Mouse (Mus musculus): ENCODE measurements around the gene Rnf150. TPM values are rescaled to one million over a fixed set of nuclear protein-coding genes. Genes with fewer than 3 reads are reported as not detected.

The Rnf150 gene
- total RNA-seq, 2 experiments from 2014 or later = 13.2 to 13.8 TPM

DNA sequence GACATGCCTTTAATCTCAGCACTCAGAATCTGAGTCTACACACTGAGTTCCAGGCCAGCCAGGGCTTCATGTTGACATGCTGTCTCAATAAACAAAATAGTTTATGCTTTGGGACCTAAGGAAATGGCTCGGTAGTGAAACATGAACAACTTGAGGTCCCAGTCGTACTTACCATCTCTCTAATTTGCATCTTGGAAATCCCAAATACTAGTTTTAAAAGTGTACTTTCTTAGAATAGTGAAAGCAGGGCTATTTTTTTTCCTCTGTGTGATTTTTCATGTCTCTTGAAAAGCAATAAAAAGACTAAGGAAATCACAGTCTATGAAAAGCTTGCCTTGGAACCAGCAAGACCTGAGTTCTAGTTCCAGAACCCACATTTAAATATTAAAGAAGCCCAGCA is 135.6 kb downstream of the Rnf150 start:
- intact Hi-C loops (cut with DNase I) = no loop called here
- DNase-seq = no peak

DNA sequence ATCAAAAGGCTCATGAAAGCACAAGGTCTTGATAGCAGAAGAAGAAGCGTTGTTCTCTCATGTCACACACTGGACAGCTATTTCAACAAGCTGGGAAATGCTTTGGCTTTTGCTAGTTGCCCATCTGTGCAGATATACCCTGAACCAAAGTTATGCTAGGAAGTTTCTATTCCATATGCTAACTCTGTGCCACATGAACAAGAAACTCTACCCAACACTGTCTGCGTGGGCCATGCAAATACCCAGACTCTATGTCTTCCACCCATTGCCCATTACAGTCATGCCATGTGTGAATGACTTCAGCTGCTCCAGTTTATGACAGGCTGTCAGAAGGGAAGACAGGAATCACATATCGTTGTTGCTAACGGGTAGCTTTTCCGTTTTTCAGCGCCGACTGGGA is 140.0 kb downstream of the Rnf150 start:
- no peak for DNase-seq
- intact Hi-C loops (cut with DNase I) = no loop called here

DNA sequence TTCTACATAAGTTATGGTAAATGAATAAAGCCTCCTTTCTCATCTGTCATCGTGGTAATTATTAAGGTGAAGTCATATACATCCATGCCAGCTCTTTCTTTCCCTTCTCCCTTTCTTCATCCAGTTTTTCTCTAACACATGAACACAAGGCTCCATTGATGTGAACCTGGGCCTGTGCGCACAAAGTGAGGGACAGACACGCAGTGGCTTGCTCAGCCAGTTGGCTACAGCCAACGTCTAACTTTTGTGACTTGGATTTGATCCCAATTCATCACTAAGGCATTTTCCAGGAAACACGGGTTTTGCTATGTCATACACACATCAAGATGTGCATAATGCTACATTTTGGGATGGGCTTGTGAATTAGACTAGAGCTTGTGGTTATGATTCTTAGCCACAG is 146.3 kb downstream of the Rnf150 start:
- no peak for DNase-seq
- intact Hi-C loops (cut with DNase I) = no loop called here

DNA sequence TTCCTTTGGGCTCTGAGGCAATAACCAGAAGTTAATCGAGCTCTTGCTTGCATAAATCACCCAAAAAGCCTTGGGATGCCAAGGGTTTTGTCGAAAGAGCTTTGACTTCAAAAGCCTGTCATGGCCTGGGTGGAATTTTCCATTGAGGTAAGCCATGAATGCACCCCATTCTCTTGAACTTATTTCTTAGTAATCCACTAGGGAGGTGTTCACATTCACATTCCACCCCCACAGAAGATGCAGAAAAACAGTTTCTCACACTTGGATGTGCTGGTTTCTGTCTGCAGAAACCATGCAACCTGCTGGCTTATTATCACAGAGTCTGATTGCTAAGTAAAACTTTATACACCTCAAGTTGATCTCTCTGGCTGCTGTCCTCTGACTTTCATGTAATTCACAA is 148.1 kb downstream of the Rnf150 start:
- intact Hi-C loops (cut with DNase I) = no loop called here

DNA sequence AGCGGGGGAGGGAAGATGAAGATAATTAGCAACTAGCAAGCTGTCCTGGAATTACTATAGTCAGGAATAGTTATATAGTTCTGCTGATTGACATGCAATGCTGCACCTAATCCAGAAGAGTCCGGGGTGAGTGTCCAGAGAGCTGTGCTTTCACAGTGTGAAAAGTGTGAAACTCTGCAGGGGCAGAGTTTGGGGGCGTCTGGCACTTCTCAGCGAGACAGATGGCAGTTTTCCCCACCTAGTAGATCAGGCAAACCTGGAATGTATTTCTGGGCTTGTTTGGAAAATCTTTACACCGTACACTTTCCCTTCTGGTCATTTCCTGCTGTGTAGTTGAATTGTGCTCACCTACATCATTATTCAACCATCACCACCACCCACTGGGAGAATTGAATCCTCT is 148.6 kb downstream of the Rnf150 start:
- DNase-seq = no peak
- intact Hi-C loops (cut with DNase I) = no loop called here

More for the DNA sequence above, 148.1 kb downstream of the Rnf150 start:
- no peak for DNase-seq

DNA sequence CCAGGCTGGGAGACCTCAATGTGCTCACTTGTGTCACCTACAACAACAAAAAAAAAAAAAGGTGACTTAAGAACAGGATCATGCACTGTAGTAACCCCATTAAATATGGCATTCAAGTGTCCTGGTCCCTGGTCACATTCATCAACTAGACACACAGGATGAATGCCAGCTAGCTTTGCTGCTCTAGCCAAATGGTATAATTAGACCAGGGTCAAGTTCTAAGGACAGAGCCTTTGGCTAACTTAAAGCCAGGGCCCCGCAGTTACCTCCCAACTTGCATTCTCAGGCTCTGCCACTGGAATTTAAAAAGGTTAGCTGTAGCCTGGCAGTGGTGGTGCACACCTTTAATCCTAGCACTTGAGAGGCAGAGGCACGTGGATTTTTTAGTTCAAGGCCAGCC is 165.1 kb downstream of the Rnf150 start:
- no peak for DNase-seq
- intact Hi-C loops (cut with DNase I) = no loop called here

DNA sequence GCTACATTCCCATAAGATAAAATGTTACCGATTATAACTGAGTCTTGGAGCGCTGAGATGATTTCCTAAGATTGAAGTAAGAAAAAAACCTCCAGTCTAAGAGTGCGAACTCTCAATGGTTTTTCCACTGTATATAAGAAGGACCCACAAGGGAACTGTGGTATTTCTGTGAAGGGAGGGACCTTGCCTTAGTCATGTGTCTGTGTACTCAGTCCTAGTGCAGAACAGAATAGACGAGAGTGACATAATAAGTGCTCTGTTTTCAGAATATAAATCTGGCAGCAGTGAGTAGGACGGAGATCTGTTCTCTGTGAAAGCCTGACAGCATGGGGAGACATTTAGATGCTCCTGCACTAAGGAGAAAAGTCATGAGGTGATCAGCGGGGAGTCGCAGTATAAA is 169.6 kb downstream of the Rnf150 start:
- intact Hi-C loops (cut with DNase I) = no loop called here
- no peak for DNase-seq

DNA sequence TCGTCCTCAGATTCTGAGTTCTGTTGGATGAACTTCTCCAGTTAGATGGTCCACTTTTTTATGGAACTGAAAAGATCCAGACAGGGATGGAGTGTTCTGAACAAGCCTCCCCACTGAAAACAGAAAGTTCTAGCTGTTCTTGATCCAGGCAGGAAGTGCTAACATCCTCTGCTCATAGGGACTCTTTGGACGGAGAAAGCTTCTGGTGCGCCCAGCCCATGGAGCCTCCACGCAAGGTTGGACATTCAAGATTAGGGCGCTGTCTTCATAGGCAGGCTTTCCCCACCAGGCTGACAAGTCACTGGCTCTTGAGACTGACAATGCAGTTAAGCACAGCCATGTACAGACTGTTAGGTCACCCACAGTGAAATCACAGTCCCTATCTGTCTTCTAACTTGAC is 172.0 kb downstream of the Rnf150 start:
- no peak for DNase-seq
- intact Hi-C loops (cut with DNase I) = no loop called here

DNA sequence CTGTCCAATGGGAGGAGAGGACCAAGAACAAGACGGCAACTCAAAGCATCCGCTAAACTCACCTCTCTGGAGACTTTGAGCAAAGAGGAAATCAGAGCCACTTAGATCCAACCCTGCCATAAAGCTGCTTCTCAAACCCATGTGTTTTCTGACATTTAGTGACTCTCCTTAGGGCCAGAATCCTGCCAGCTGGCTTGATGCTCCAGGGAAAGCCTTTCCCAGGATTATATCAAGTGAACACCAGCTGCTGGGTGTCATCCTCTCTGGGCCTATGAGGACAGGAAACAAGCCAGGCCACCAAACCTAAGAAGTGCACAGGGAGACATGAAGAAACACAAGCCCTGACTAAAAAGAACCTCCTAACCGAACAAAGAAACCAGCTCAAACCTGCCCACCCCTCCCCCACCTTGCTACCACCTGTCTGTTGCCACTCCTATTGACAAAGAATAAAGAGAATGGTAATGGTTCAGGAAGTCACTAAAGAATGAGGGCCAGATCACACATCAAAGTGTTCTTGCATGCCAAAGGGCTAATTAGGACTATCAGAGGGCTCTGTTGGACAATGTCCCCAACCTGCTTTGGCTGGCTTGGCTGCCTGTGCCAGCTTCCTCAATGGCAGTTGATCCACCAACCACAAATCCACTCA is 173.5 kb downstream of the Rnf150 start:
- DNase-seq = no peak
- intact Hi-C loops (cut with DNase I) = no loop called here

DNA sequence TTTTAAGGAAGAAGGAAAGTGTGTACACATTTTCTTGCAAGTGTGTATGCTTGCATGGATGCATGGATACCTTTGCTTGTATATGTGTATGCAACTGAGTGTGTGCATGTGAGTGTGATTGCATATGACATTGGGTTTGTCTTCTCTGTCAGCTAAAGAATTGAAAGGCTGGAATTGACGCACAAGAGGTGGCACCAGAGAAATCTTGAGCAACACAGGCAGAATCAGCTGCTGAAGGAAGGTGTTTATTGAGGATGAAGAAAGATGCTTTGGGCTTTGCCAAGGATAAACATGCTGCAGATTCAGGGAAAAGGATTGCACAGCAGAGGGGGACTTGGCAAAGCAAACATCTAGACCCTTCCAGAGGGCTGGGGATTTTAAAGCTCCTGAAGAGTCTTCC is 174.2 kb downstream of the Rnf150 start:
- intact Hi-C loops (cut with DNase I) = no loop called here
- DNase-seq = no peak

DNA sequence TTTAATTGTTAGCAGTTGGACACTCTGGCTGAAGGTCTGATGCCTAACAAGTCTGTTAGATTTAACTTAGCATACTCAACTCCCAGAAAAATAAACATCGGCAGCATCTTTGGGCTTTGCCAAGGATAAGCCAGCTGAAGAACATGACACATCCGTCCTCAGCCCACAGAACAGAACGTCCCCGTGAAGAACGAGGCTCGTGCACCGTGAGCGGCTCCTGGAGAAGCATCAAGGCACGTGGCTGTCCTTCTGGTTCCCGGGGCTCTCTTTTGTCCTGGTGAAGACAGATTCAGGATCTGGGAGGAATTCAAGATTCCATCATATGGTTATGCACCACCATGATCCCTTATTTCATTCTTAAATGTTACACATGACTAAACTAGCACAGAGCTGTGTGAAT is 175.4 kb downstream of the Rnf150 start:
- intact Hi-C loops (cut with DNase I) = no loop called here
- DNase-seq = peak in 1 of 2 experiments; percentile 33

DNA sequence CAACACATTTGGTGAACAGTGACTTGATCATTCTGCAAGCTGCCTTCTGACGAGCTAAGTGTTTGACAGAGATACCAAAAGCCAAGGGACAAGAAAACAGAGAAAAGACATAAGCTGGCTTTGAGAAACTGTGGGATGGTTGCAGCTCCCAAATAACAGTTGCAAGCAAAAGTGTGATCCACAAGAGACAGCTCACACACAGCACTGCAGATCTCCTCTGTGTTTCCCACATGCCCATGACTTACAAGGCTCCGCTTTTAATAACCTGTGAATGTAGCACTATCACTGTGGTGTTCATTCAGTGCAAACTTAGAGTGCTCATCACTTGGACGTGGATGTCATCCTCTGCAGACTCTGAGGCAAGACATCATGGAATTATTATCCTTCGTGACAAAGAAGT is 178.3 kb downstream of the Rnf150 start:
- intact Hi-C loops (cut with DNase I) = no loop called here
- DNase-seq = no peak

DNA sequence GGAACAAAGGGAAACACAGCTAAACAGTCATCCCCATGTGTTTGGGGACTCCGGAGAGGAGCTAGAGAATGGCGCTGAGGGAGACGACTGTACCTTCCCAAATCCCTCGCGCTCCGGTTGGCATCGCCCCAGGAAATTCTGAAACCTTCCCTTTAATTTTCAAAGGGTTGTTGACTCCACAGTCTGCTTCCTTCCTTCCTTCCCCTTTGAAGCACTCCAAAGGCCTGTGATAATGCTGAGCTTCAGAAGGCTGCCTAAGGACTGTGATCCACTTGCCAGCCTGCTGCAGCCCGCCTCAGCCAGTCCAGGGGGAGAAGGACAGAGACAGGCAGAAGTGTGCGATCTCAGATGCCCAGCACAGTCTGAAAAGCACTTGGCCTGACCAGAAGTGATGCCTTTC is 183.8 kb downstream of the Rnf150 start:
- intact Hi-C loops (cut with DNase I) = no loop called here
- no peak for DNase-seq

DNA sequence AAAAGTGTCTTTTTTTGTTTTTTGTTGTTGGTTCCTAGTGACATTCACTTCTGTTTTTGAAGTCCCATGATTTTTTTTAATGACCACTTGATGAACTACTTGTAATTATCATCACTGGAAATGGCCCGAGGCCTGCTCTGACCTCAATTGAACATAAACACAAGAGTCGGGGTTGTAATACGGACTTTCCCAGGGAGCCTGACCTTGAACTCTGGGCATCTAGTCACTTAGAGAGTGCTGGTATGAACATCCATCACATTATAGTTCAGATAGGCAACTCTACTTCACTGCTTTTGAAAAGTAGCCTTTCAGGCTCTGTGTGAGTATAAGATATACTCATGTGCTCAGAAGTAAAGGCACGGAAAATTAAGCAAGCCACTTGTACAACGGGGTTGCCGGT is 185.4 kb downstream of the Rnf150 start:
- intact Hi-C loops (cut with DNase I) = loop anchor here (2.0 kb wide), 1 partner anchor 40 kb away; no protein-coding TSS in a partner anchor
- no peak for DNase-seq

DNA sequence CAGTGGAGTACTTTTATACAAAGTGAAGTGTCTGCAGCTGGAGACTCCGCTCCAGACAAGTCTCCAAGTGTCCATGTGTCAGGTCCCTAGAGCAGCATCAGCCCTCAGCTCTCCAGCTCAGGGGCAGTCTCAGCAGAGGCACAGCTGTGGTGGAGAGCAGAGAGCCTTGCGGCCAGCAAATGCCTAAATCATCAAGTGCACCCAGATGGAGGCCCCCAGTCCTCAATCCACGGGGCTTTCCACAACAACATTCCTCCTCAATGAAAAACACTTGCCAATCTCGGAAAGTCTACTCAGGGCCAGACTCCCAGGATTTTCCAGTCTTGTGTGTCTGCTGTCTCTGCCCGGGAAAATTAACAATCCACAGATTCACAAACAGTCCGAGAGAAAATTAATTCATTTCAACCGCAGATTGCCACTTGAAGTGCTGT is 186.0 kb downstream of the Rnf150 start:
- DNase-seq = no peak
- intact Hi-C loops (cut with DNase I) = loop anchor here (1.0 to 2.0 kb wide), 2 partner anchors 40 to 186 kb away; partner anchors contain the start of gene Rnf150

DNA sequence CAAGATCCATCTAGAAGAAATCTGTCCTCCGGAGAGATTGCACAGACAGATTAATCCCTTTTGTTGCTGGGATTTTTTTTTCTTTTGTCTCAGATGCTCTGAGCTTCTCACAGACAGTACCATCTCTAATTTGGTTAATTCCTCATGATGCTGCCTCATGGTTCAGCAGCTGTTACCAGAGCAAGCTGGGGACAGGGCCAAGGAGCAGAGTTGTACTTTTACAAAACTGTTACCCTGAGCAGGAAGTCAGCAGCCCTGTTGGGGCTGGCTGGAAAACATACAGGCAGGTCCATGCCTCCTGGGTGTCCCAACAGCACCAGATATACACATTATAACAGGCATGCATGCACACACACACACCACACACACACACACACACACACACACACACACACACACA is 186.5 kb downstream of the Rnf150 start:
- DNase-seq = no peak

DNA sequence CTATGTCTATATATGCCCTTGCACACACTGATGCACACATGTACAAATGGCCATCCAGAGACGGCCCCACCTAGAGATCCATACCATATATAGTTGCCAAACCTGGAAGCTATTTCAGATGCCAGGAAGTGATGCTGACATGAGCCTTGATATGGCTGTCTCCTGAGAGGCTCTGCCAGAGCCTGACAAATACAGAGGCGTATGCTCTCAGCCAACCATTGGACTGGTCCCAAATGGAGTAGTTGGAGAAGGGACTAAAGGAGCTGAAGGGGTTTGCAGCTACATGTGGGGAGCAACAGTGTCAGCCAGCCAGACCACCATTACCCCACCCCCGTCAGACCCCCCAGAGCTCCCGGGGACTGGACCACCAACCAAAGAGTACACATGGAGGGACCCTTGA is 189.7 kb downstream of the Rnf150 start:
- intact Hi-C loops (cut with DNase I) = no loop called here
- no peak for DNase-seq

More for the DNA sequence above, 186.5 kb downstream of the Rnf150 start:
- intact Hi-C loops (cut with DNase I) = loop anchor here (1.0 to 2.0 kb wide), 2 partner anchors 39 to 186 kb away; partner anchors contain the start of gene Rnf150

DNA sequence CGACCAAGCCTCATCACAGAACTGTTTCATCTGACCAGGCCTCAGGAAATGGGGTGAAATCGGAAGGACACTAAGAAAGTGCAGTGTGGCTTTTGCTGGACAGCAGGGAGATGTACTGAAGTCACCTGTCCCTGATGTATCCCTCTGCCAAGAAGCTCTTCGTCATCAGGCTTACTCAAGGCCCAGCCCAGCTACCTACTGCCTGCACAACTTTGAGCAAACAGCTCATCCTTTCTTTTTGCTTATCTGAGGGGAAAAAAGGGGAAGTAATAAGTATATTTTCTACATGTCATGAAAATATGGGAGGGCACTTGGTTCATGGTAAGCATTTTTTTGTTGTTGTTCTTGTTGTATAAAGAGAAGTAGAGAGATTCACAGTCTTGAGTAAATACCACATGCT is 191.6 kb downstream of the Rnf150 start:
- no peak for DNase-seq

DNA sequence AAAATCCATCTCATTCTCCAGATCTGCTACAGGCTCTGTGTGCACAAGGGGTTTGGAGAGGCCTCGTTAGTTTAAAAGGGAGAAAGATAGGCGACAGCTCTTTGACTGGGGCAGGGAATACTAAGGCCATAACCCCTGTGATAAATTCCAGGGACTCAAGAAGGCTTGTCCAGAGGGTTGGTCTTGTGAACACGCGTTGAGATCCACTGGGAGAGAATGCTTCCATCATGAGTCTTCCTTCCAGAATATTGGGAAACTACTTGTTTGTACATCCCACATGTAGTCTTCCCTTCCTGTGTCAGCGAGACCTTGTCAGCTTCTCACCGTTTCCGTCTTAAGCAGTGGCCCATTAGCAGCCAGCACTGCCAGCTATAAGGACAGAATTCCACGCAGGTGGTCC is 195.8 kb downstream of the Rnf150 start:
- DNase-seq = no peak
- intact Hi-C loops (cut with DNase I) = no loop called here

More for the DNA sequence above, 191.6 kb downstream of the Rnf150 start:
- intact Hi-C loops (cut with DNase I) = no loop called here

DNA sequence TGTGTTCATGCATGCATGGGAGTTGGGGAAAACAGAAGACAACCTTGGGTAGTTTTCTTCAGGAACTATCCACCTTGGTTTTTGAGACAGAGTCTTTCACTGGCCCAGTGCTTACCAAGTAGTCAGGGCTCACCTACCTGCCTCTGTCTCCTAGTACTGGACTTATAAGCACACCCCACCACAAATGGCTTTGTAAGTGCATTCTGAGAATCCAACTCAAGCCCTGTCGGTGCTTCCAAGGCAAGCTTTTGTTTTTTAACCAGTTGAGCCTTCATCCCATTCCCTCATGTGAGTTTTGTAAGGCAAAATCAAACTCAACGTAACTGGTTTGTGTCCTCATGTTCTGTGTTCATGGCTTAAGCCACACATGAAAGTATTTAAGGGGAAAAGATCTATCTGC is 196.9 kb downstream of the Rnf150 start:
- DNase-seq = no peak
- intact Hi-C loops (cut with DNase I) = no loop called here

DNA sequence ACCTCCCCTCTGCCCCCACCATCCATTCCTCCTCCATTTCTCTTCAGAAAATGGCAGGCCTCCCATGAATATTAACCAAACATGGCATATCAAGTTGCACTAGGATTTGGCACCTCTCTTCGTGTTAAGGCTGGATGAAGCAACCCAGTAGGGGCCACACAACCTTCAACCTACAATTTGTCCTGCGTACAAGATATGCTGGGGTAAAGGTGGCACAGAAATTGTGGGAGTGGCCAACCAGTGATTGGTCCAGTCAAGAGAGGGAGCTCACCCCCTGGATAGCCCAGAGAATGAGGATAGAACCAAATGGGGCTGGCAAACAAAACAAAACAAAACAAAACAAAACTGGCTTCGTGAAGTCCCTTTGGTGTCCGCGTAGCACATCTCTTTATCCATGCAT is 198.1 kb downstream of the Rnf150 start:
- intact Hi-C loops (cut with DNase I) = no loop called here
- no peak for DNase-seq

DNA sequence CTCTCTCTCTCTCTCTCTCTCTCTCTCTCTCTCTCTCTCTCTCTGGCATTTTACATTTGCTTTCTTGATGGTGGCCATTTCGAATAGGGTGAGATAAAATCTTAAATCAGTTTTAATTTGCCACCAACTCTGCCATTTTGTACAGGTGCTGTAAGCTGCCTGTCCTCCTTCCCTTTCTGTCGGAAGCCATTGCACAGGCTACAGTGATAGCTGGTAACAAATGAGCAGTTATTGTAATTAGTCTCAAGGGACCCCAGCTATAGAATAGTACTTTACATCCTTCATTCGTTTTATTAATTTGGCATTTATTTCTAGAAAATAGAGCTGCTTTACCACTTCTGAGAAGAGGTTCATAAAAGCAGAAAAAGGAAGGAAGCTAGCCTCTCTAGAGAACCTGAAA is 198.7 kb downstream of the Rnf150 start:
- intact Hi-C loops (cut with DNase I) = no loop called here
- DNase-seq = no peak

DNA sequence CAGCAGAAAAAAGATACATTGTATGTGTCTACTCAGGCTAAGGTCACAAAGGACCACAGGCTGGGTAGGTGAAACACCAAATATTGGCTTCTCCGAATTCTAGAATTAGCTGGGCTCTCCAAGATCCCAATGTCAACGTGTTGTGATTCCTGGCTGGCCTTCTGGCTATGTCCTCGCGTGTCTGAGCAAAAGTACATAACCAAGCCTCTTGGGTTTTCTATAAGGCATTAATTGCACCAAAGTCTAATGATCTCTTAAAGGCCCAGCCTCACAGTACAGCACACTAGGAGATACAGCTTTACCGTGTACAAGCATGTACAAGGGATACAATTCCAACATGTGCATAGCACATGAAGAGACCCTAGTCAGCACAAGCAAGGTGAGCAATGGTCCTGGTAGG is 199.1 kb downstream of the Rnf150 start:
- DNase-seq = no peak
- intact Hi-C loops (cut with DNase I) = no loop called here

Data from heart, postnatal 36 days (tissue).